27 mouse cellular contexts compared by ENCODE assay signal in genomic region chr2:147338729-147339128, GRCm38 (mm10). TPM values are rescaled to one million over a fixed set of nuclear protein-coding genes. Genes with fewer than 3 reads are reported as not detected.
DNase-seq lines count a peak whose midpoint lies in the region; ATAC-seq lines count a peak whose summit lies in the region.
"Had no signal": no experiment of that assay in that cellular context is flagged by ENCODE, and none has a peak within 500 bp of the region (broad histone marks: within the 10 kb centered on the region; RNA-seq: fewer than 3 reads in every experiment).

No protein-coding gene starts in this region.

- peak; percentile 79 for DNase-seq in heart, adult 11 months
- DNase-seq in heart, postnatal 10 days: no peak
- peak; percentile 13 for DNase-seq in neural tube, embryonic 11.5 days (ENCODE audit: low spot score)
- no peak for DNase-seq in urinary bladder, postnatal 10 days (ENCODE audit: low spot score)
- no peak for DNase-seq in layer of hippocampus, postnatal 36 days
- DNase-seq: adrenal gland, postnatal 14 days; B cell, adult 2 months; cerebellum, adult 9-10 months; gastrocnemius, adult 2 months; kidney, adult 2 months; layer of hippocampus, adult 9-11 months; lung, embryonic 14.5 days; thymus, postnatal 25 days had no signal

- intact Hi-C loops in heart, postnatal 10 days (cut with DNase I): no loop called here

- H3K36me3 ChIP-seq in neural tube, embryonic 11.5 days (ENCODE audit: control insufficient read depth, insufficient read depth, low read length): no peaks in the 10 kb centered on the region
- no peaks in the 10 kb centered on the region for H3K36me3 ChIP-seq in neural tube, embryonic 15.5 days
- H3K36me3 ChIP-seq in embryonic facial prominence, embryonic 13.5 days: no peaks in the 10 kb centered on the region
- H3K36me3 ChIP-seq: forebrain, embryonic 10.5 days; hindbrain, embryonic 12.5 days; midbrain, embryonic 12.5 days; neural tube, embryonic 12.5 days had no signal

- no peak overlapping the region for H3K4me2 ChIP-seq in neural tube, embryonic 11.5 days (ENCODE audit: low read depth)
- no peak overlapping the region for H3K4me2 ChIP-seq in neural tube, embryonic 15.5 days
- peak overlapping the region; percentile 46 for H3K4me2 ChIP-seq in embryonic facial prominence, embryonic 13.5 days
- H3K4me2 ChIP-seq: heart, embryonic 11.5 days; hindbrain, embryonic 12.5 days; lung, embryonic 14.5 days; midbrain, embryonic 12.5 days; neural tube, embryonic 12.5 days had no signal

- H3K4me3 ChIP-seq in neural tube, embryonic 11.5 days (ENCODE audit: low read depth, low read length): no peak overlapping the region
- H3K4me3 ChIP-seq in neural tube, embryonic 15.5 days (replicated peaks): no peak overlapping the region
- H3K4me3 ChIP-seq in embryonic facial prominence, embryonic 13.5 days: no peak overlapping the region; the same call in 1 of the 2 replicates
- H3K4me3 ChIP-seq: forebrain, embryonic 10.5 days; gastrocnemius, adult 2 months; hindbrain, embryonic 12.5 days; left cerebral cortex, adult 2 months; midbrain, embryonic 12.5 days; neural tube, embryonic 12.5 days had no signal

- no peak overlapping the region for H3K9ac ChIP-seq in neural tube, embryonic 11.5 days (ENCODE audit: low read length)
- no peak overlapping the region for H3K9ac ChIP-seq in neural tube, embryonic 15.5 days (replicated peaks)
- no peak overlapping the region for H3K9ac ChIP-seq in embryonic facial prominence, embryonic 13.5 days
- H3K9ac ChIP-seq: hindbrain, embryonic 12.5 days; liver, embryonic 14.5 days; lung, embryonic 14.5 days; midbrain, embryonic 12.5 days; neural tube, embryonic 12.5 days had no signal

- ATAC-seq in neural tube, embryonic 11.5 days (ENCODE audit: insufficient read depth, low FRiP score, low TSS enrichment): no peak
- ATAC-seq in neural tube, embryonic 15.5 days (ENCODE audit: low FRiP score): no peak
- no peak for ATAC-seq in embryonic facial prominence, embryonic 13.5 days (ENCODE audit: insufficient number of reproducible peaks, insufficient read depth, low FRiP score, low TSS enrichment, low read depth)

- H3K27me3 ChIP-seq in neural tube, embryonic 11.5 days (ENCODE audit: control insufficient read depth, insufficient read depth, low read length): no peaks in the 10 kb centered on the region
- no peaks in the 10 kb centered on the region for H3K27me3 ChIP-seq in neural tube, embryonic 15.5 days (replicated peaks)
- H3K27me3 ChIP-seq in embryonic facial prominence, embryonic 13.5 days: peaks cover 19% of the 10 kb centered on the region
- H3K27me3 ChIP-seq: CH12.LX; hindbrain, embryonic 12.5 days; midbrain, embryonic 12.5 days; neural tube, embryonic 12.5 days had no signal

- H3K9me3 ChIP-seq in neural tube, embryonic 11.5 days (ENCODE audit: control insufficient read depth, low read length): no peaks in the 10 kb centered on the region
- H3K9me3 ChIP-seq in neural tube, embryonic 15.5 days (replicated peaks): no peaks in the 10 kb centered on the region
- no peaks in the 10 kb centered on the region for H3K9me3 ChIP-seq in embryonic facial prominence, embryonic 13.5 days
- H3K9me3 ChIP-seq: forebrain, embryonic 10.5 days; hindbrain, embryonic 12.5 days; midbrain, embryonic 12.5 days; neural tube, embryonic 12.5 days had no signal

- H3K4me1 ChIP-seq in neural tube, embryonic 11.5 days (ENCODE audit: control insufficient read depth, insufficient read depth, low read length): no peaks in the 10 kb centered on the region
- H3K4me1 ChIP-seq in neural tube, embryonic 15.5 days: peaks cover 3% of the 10 kb centered on the region; the same call in 1 of the 2 replicates
- peaks cover 41% of the 10 kb centered on the region for H3K4me1 ChIP-seq in embryonic facial prominence, embryonic 13.5 days
- H3K4me1 ChIP-seq: forebrain, embryonic 10.5 days; hindbrain, embryonic 12.5 days; midbrain, embryonic 12.5 days; neural tube, embryonic 12.5 days had no signal

- 75% methylated on average over 15 of the region's 15 CpGs for WGBS in neural tube, embryonic 11.5 days
- WGBS in neural tube, embryonic 15.5 days: 72% methylated on average over 15 of the region's 15 CpGs
- 26% methylated on average over 15 of the region's 15 CpGs for WGBS in embryonic facial prominence, embryonic 13.5 days

- no peak overlapping the region for H3K27ac ChIP-seq in neural tube, embryonic 11.5 days (ENCODE audit: low read depth, low read length)
- no peak overlapping the region for H3K27ac ChIP-seq in neural tube, embryonic 15.5 days (replicated peaks)
- peak overlapping the region; percentile 8; the same call in 1 of the 2 replicates for H3K27ac ChIP-seq in embryonic facial prominence, embryonic 13.5 days
- H3K27ac ChIP-seq: forebrain, embryonic 10.5 days; gastrocnemius, adult 2 months; hindbrain, embryonic 12.5 days; kidney, postnatal 0 days; left cerebral cortex, adult 2 months; liver, embryonic 14.5 days; midbrain, embryonic 12.5 days; neural tube, embryonic 12.5 days had no signal

RNA-seq across cellular contexts. Expression of gene Pax1, which starts 23.0 kb away (rescaled TPM):
- total RNA-seq in heart, postnatal 10 days (2021): not detected
- 17.0 and 26.4 TPM in 2 replicates for polyA plus RNA-seq in neural tube, embryonic 11.5 days (2014; fragmentation: Nextera tagmentation; extraction: Ambion mirVana)
- polyA plus RNA-seq in neural tube, embryonic 15.5 days (2015; fragmentation: Nextera tagmentation; extraction: Ambion mirVana): 0.74 and 20.4 TPM in 2 replicates
- polyA plus RNA-seq in embryonic facial prominence, embryonic 13.5 days (2015; fragmentation: Nextera tagmentation; extraction: Ambion mirVana): 13.5 and 17.8 TPM in 2 replicates
- not detected for total RNA-seq in layer of hippocampus, postnatal 36 days (2021)
- total RNA-seq: adrenal gland, postnatal 14 days; CH12.LX; gastrocnemius, adult 2 months; left cerebral cortex, adult 2 months; megakaryocyte, adult 5-6 weeks had no signal
- polyA plus RNA-seq: heart, postnatal 0 days; intestine, embryonic 14.5 days; kidney, postnatal 0 days; liver, embryonic 14.5 days had no signal

Comparison
In these comparisons a context has a peak if more than half of its experiments do, and no peak if none do; other contexts are left out.
1. DNase-seq: peak in heart, adult 11 months (single experiment) and neural tube, embryonic 11.5 days (single experiment); none in heart, postnatal 10 days (0 of 2), urinary bladder, postnatal 10 days (single experiment) and layer of hippocampus, postnatal 36 days (0 of 2).